Mouse (Mus musculus) neural tube, embryonic 13.5 days (tissue): Measurements from ENCODE around the gene A930004D18Rik. TPM values are rescaled to one million over a fixed set of nuclear protein-coding genes. Genes with fewer than 3 reads are reported as not detected.
"Not testable (repeated sequence)": the region's sequence is repeated elsewhere in the genome, so short reads cannot be mapped to it uniquely, and the experiment has no call there.

Experiments
- ATAC-seq: fragments of 200-750 bp; cut with Nextera tagmentation; 2 replicates; pipeline ENCODE4 v1.8.0; 2017; ENCODE audit warnings: low read depth, mild to moderate bottlenecking, moderate TSS enrichment, moderate library complexity
- H3K27ac ChIP-seq: fragments of 300-500 bp; sonication (generic); replicated peaks from 2 replicates; pipeline ENCODE4 v1.5.1; 2015; ENCODE audit warnings: moderate library complexity, mild to moderate bottlenecking, inconsistent platforms
- H3K27me3 ChIP-seq: fragments of 300-500 bp; sonication (generic); 2 replicates; pipeline ENCODE4 v1.6.1; 2015; ENCODE audit warnings: mild to moderate bottlenecking, inconsistent platforms
- H3K36me3 ChIP-seq: fragments of 300-500 bp; sonication (generic); 2 replicates; pipeline ENCODE4 v1.6.1; 2015; ENCODE audit warnings: mild to moderate bottlenecking, inconsistent platforms
- H3K4me1 ChIP-seq: fragments of 300-500 bp; sonication (generic); replicated peaks from 2 replicates; pipeline ENCODE4 v1.6.1; 2015; ENCODE audit warnings: inconsistent platforms
- H3K4me2 ChIP-seq: fragments of 300-500 bp; sonication (generic); 2 replicates; pipeline ENCODE4 v1.6.1; 2015; ENCODE audit warnings: inconsistent platforms, mild to moderate bottlenecking, moderate library complexity
- H3K4me3 ChIP-seq: fragments of 300-500 bp; sonication (generic); 2 replicates; pipeline ENCODE4 v1.5.1; 2015; ENCODE audit warnings: mild to moderate bottlenecking, inconsistent platforms
- H3K9ac ChIP-seq: fragments of 300-500 bp; sonication (generic); 2 replicates; pipeline ENCODE4 v1.6.1; 2015; ENCODE audit warnings: moderate library complexity, mild to moderate bottlenecking, inconsistent platforms
- H3K9me3 ChIP-seq: fragments of 300-500 bp; sonication (generic); 2 replicates; pipeline ENCODE4 v1.6.1; 2016; ENCODE audit warnings: inconsistent platforms
- WGBS: fragments of 180-500 bp; shearing (Covaris S2); methylation state at CpG from one replicate; pipeline ENCODE4 v1.1.7; 2015; 5-methylcytosine and 5-hydroxymethylcytosine counted together
- microRNA-seq: library from miRNA; unstranded; fragments of <30 nt; microRNA quantifications from one replicate; pipeline ENCODE4, GENCODE M21; 2016
- polyA plus RNA-seq: library from polyadenylated mRNA; unstranded; fragments of >200 nt; fragmentation: Nextera tagmentation; extraction: Ambion mirVana; gene quantifications from 2 replicates; pipeline ENCODE4 v1.2.1, GENCODE M21; 2015

The A930004D18Rik gene
- polyA plus RNA-seq, 1 experiment from 2014 or later = 12.3 TPM

- Histone ChIP-seq H3K9ac (no peak overlapping the region), H3K36me3 (no peaks in the 10 kb centered on the region), H3K27me3 (no peaks in the 10 kb centered on the region), H3K27ac (no peak overlapping the region), H3K4me2 (no peak overlapping the region), H3K4me3 (no peak overlapping the region), H3K9me3 (no peaks in the 10 kb centered on the region), H3K4me1 (no peaks in the 10 kb centered on the region)
- 95% methylated on average over 6 of the region's 6 CpGs for WGBS
- no peak for ATAC-seq
Measured at GRCm38 (mm10) chr2:17978706-17979105, 58.8 kb downstream of the A930004D18Rik start.

DNA sequence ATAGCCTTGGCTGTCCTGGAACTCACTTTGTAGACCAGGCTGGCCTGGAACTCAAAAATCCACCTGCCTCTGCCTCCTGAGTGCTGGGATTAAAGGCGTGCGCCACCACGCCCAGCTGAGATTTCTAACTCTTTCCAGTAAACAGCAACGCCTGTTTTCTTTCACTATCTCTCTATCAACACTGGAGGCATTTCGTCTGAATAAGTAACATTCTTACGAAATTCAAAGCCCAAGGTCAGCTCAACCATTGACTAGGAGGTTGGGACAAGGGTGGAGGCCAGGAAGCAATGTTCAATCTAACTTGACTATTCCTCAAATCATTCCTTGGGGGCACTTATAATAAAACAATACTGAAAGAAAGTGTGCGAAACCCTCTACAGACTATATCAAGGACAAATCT lies 59.3 kb downstream of the A930004D18Rik start:
- H3K4me2 ChIP-seq, H3K4me1 ChIP-seq, ATAC-seq, H3K36me3 ChIP-seq, H3K27me3 ChIP-seq, H3K4me3 ChIP-seq, H3K27ac ChIP-seq, H3K9me3 ChIP-seq, H3K9ac ChIP-seq: not testable (repeated sequence)
- 91% methylated on average over 7 of the region's 7 CpGs for WGBS

GRCm38 (mm10) chr2:17977645-17978044 lies 59.9 kb downstream of the A930004D18Rik start:
- H3K4me1 ChIP-seq, H3K27me3 ChIP-seq, ATAC-seq, H3K9me3 ChIP-seq, H3K36me3 ChIP-seq, H3K4me3 ChIP-seq, H3K4me2 ChIP-seq, H3K9ac ChIP-seq, H3K27ac ChIP-seq: not testable (repeated sequence)

GRCm38 (mm10) chr2:17975601-17976327 lies 61.8 kb downstream of the A930004D18Rik start:
- no peaks in the 10 kb centered on the region for H3K9me3 ChIP-seq
- no peak overlapping the region for H3K27ac ChIP-seq
- H3K4me1 ChIP-seq = no peaks in the 10 kb centered on the region
- no peak for ATAC-seq
- no peak overlapping the region for H3K4me3 ChIP-seq
- no peaks in the 10 kb centered on the region for H3K27me3 ChIP-seq
- no peak overlapping the region for H3K9ac ChIP-seq
- no peaks in the 10 kb centered on the region for H3K36me3 ChIP-seq
- no peak overlapping the region for H3K4me2 ChIP-seq
- 76% methylated on average over 4 of the region's 4 CpGs for WGBS

Small RNA genes lying within 50 kb of the gene (microRNA-seq; reads per million reads assigned to microRNA genes)
- gene Mir7655 = 5.3 reads per million, percentile 20 among the genes with 10 or more reads in this experiment

Other genes with a start within 250 kb of the A930004D18Rik start
- gene H2al2a, start 40.8 kb downstream of the A930004D18Rik start, polyA plus RNA-seq = not detected in 2 replicates
- gene Skida1, start 11.3 kb upstream of the A930004D18Rik start, polyA plus RNA-seq = 8.2 and 9.2 TPM in 2 replicates
- 62.3 and 63.1 TPM in 2 replicates for gene Mllt10, start 17.5 kb upstream of the A930004D18Rik start, polyA plus RNA-seq